ENCODE assay signal across 10 mouse cellular contexts in genomic region chr3:84889648-84890047, GRCm38 (mm10).
DNase-seq lines count a peak whose midpoint lies in the region; ATAC-seq and TF ChIP-seq lines count a peak whose summit lies in the region.
"Had no signal": no experiment of that assay in that cellular context is flagged by ENCODE, and none has a peak within 500 bp of the region (broad histone marks: within the 10 kb centered on the region; RNA-seq: fewer than 3 reads in every experiment).

No protein-coding gene starts in this region.

- no peak for TF ChIP-seq EP300 in heart, postnatal 0 days (IDR thresholded peaks at IDR 0.05; ENCODE audit: low read depth)

- no peaks in the 10 kb centered on the region for H3K27me3 ChIP-seq in heart, postnatal 0 days (ENCODE audit: control insufficient read depth, insufficient read depth, low read length)
- no peaks in the 10 kb centered on the region for H3K27me3 ChIP-seq in heart, embryonic 12.5 days (replicated peaks)
- H3K27me3 ChIP-seq in lung, embryonic 14.5 days (ENCODE audit: insufficient read depth, low read length): no peaks in the 10 kb centered on the region
- H3K27me3 ChIP-seq: heart, embryonic 13.5 days; liver, embryonic 15.5 days had no signal

- TF ChIP-seq CTCF in heart, postnatal 0 days (IDR thresholded peaks at IDR 0.05; ENCODE audit: low read depth): peak; percentile 67
- TF ChIP-seq CTCF in lung, embryonic 14.5 days (IDR thresholded peaks at IDR 0.05; ENCODE audit: low read depth): peak; percentile 73

- DNase-seq in heart, postnatal 0 days (ENCODE audit: low spot score): peak; percentile 41
- DNase-seq in 3T3-L1 (ENCODE audit: low read depth, low spot score): peak; percentile 61
- DNase-seq in MN1 (ENCODE audit: low spot score): peak; percentile 16
- peak; percentile 72 for DNase-seq in lung, embryonic 14.5 days
- no peak for DNase-seq in Muller cell, postnatal 12 days (ENCODE audit: inconsistent ontology term)
- DNase-seq in urinary bladder, postnatal 14 days (ENCODE audit: low spot score): no peak
- DNase-seq in cerebellum, postnatal 25 days: no peak

- no peak overlapping the region for H3K4me2 ChIP-seq in heart, postnatal 0 days (ENCODE audit: low read depth, low read length)
- no peak overlapping the region for H3K4me2 ChIP-seq in heart, embryonic 12.5 days
- H3K4me2 ChIP-seq in lung, embryonic 14.5 days: no peak overlapping the region
- H3K4me2 ChIP-seq: heart, embryonic 13.5 days; liver, embryonic 15.5 days had no signal

- no peaks in the 10 kb centered on the region; the same call in 1 of the 2 replicates for H3K36me3 ChIP-seq in heart, postnatal 0 days (replicated peaks; ENCODE audit: control insufficient read depth, insufficient read depth, low read length)
- H3K36me3 ChIP-seq in heart, embryonic 12.5 days: no peaks in the 10 kb centered on the region; the same call in 1 of the 2 replicates
- H3K36me3 ChIP-seq in lung, embryonic 14.5 days (ENCODE audit: insufficient read depth): no peaks in the 10 kb centered on the region
- H3K36me3 ChIP-seq: heart, embryonic 13.5 days; liver, embryonic 15.5 days had no signal

- H3K9ac ChIP-seq in heart, postnatal 0 days (replicated peaks; ENCODE audit: low read depth, low read length): no peak overlapping the region
- no peak overlapping the region for H3K9ac ChIP-seq in heart, embryonic 12.5 days
- H3K9ac ChIP-seq in lung, embryonic 14.5 days: no peak overlapping the region
- H3K9ac ChIP-seq: heart, embryonic 13.5 days; liver, embryonic 15.5 days had no signal

- H3K4me1 ChIP-seq in heart, postnatal 0 days (ENCODE audit: control insufficient read depth, insufficient read depth): no peaks in the 10 kb centered on the region
- H3K4me1 ChIP-seq in heart, embryonic 12.5 days (replicated peaks): no peaks in the 10 kb centered on the region; the same call in 1 of the 2 replicates
- H3K4me1 ChIP-seq in lung, embryonic 14.5 days (ENCODE audit: insufficient read depth): no peaks in the 10 kb centered on the region
- H3K4me1 ChIP-seq: liver, embryonic 15.5 days had no signal

- 37% methylated on average over 1 of the region's 1 CpGs for WGBS in heart, postnatal 0 days
- 59% methylated on average over 1 of the region's 1 CpGs for WGBS in heart, embryonic 12.5 days
- 65% methylated on average over 1 of the region's 1 CpGs for WGBS in lung, embryonic 14.5 days

- no peak overlapping the region for H3K27ac ChIP-seq in heart, postnatal 0 days (ENCODE audit: low read depth)
- H3K27ac ChIP-seq in heart, embryonic 12.5 days (ENCODE audit: poor library complexity, severe bottlenecking): no peak overlapping the region
- no peak overlapping the region for H3K27ac ChIP-seq in lung, embryonic 14.5 days (ENCODE audit: low read depth)
- H3K27ac ChIP-seq: heart, embryonic 13.5 days; liver, embryonic 15.5 days had no signal

- H3K4me3 ChIP-seq in heart, postnatal 0 days (ENCODE audit: low read depth, low read length): no peak overlapping the region
- H3K4me3 ChIP-seq in heart, embryonic 12.5 days: no peak overlapping the region
- H3K4me3 ChIP-seq in lung, embryonic 14.5 days (ENCODE audit: low read depth, low read length): no peak overlapping the region
- H3K4me3 ChIP-seq: heart, embryonic 13.5 days; liver, embryonic 15.5 days had no signal

- no peak for ATAC-seq in heart, postnatal 0 days (ENCODE audit: insufficient read depth, low read depth)
- no peak for ATAC-seq in heart, embryonic 12.5 days (ENCODE audit: insufficient number of reproducible peaks, low FRiP score)
- ATAC-seq in lung, embryonic 14.5 days (ENCODE audit: insufficient read depth): no peak

- H3K9me3 ChIP-seq in heart, postnatal 0 days (replicated peaks; ENCODE audit: control insufficient read depth, low read length): no peaks in the 10 kb centered on the region
- H3K9me3 ChIP-seq in heart, embryonic 12.5 days (replicated peaks): no peaks in the 10 kb centered on the region
- no peaks in the 10 kb centered on the region for H3K9me3 ChIP-seq in lung, embryonic 14.5 days (ENCODE audit: low read depth, low read length)
- H3K9me3 ChIP-seq: heart, embryonic 13.5 days; liver, embryonic 15.5 days had no signal

Comparison
In these comparisons a context has a peak if more than half of its experiments do, and no peak if none do; other contexts are left out.
1. DNase-seq: peak in heart, postnatal 0 days (single experiment), 3T3-L1 (single experiment), MN1 (single experiment) and lung, embryonic 14.5 days (single experiment); none in Muller cell, postnatal 12 days (single experiment), urinary bladder, postnatal 14 days (single experiment) and cerebellum, postnatal 25 days (0 of 2).